Mouse (Mus musculus) testis, postnatal 14 days (tissue): ENCODE measurements around the gene Calhm5.

Experiments
- DNase-seq: peaks from one replicate; pipeline ENCODE4 v3.0.0; 2021; ENCODE audit warnings: low spot score

The Calhm5 gene

GRCm38 (mm10) chr10:34070999-34071492, 25.3 kb downstream of the Calhm5 start:
- DNase-seq = no peak

- no peak for DNase-seq
Measured at GRCm38 (mm10) chr10:34069606-34070005, 26.7 kb downstream of the Calhm5 start.

DNA sequence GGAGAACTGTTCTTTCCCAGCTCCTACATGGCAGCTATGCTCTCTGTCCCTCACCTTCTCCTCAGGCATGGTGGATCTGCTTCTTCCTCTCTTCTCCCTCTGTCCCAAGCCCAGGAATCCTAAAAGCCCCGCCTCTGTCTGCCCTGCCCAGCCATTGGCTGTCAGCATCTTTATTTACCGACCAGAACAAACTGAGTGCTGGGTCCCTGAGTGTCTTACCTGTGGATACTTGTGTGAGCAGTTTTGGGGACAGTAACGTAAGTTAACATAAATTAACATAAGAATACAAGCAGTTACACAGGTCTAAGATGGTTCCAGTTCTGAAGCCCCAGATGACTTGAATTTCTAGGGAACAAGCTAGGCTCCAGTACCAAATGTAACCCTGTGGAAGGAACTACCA, 29.7 kb downstream of the Calhm5 start:
- DNase-seq = no peak

- DNase-seq = no peak
Measured at GRCm38 (mm10) chr10:34053987-34054386, 42.3 kb downstream of the Calhm5 start.

- DNase-seq = no peak
Measured at GRCm38 (mm10) chr10:34044210-34044609, 52.1 kb downstream of the Calhm5 start, which contains the start of gene Calhm4. Gene Calhm4, minus strand, starts transcription at chr10:34044310.
